Mouse (Mus musculus): Measurements from ENCODE around the gene Neurog1. TPM values are rescaled to one million over a fixed set of nuclear protein-coding genes. Genes with fewer than 3 reads are reported as not detected.
A peak's percentile ranks its signal among the peaks of the same experiment; 100 is the strongest.

Gene Neurog1
- polyA plus RNA-seq, 1 experiment from 2014 or later = 1.5 TPM

DNA sequence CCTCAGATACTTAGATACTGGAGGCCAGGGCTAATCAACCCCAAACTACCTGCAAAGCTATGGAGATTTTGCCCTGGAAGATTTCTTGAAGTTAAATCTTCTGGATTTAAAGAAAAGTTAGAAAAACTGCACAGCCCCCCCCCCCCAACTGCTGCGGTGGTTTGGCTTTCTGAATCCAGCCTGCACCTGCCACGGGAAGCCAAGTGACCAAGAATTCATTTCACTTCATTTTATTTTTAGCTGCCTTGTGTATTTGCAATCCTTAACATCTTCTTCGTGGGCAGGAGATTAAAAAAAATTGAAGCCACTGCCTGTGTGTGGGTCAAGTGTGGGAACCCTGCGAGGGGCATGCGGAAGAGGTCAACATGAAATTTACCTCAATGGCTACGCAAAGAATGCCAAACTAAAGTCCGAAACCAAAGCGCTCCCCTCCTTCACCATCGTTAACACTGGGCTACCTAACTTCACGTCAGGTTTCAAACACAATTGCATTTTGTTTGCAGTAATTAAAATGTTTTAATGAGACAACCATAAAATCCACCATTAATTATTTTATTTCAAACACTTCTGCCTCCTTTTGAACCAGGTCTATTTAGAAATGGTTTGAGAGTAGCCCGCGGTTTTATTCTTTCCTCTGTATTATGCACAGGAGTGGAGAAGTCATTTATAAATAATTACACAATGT is 5.6 kb upstream of the Neurog1 start:
- Histone ChIP-seq H3K4me2 (no peak overlapping the region), H3K27me3 (peaks cover 96% of the 10 kb centered on the region), H3K4me3 (no peak overlapping the region), H3K9ac (no peak overlapping the region), H3K9me3 (no peaks in the 10 kb centered on the region), H3K36me3 (no peaks in the 10 kb centered on the region), H3K27ac (replicated peaks) (no peak overlapping the region), H3K4me1 (replicated peaks) (peaks cover 28% of the 10 kb centered on the region)
- no peak for ATAC-seq (ENCODE audit: low FRiP score, low read depth)
- WGBS = 5% methylated on average over 12 of the region's 12 CpGs

DNA sequence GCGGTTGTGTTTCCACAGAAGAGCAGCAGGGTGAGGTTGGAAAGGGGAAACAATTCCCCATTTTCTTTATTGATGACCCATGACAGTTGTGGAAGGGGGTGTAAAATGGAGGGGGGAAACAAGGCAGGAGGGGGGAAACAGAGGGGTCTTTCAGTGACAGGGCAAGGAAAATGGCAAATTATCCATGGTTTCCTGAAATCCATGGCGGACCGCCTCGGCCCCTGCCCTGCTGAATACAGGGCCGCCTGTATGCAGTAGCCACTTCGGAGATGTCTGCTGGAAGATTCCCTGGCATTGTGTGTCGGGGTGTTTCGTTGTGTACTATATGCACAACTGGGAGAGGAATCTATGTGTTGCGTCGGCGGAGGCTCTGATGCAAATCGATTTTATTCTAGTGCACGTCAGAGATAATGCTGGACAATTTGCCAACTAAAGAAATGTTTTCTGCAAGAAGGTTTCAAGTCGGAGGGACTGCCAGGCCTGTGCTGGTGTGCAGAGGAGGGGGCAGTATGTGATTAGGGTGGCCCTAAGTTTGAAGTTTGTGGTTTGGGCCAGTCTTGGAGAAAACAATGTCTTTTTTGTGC is 4.8 kb upstream of the Neurog1 start:
- Histone ChIP-seq H3K27me3 (peaks cover 96% of the 10 kb centered on the region), H3K4me2 (no peak overlapping the region), H3K9me3 (no peaks in the 10 kb centered on the region), H3K4me1 (replicated peaks) (peaks cover 36% of the 10 kb centered on the region), H3K4me3 (no peak overlapping the region), H3K9ac (no peak overlapping the region), H3K27ac (replicated peaks) (no peak overlapping the region), H3K36me3 (no peaks in the 10 kb centered on the region)
- ATAC-seq (ENCODE audit: low FRiP score, low read depth) = no peak
- 7% methylated on average over 14 of the region's 14 CpGs for WGBS

DNA sequence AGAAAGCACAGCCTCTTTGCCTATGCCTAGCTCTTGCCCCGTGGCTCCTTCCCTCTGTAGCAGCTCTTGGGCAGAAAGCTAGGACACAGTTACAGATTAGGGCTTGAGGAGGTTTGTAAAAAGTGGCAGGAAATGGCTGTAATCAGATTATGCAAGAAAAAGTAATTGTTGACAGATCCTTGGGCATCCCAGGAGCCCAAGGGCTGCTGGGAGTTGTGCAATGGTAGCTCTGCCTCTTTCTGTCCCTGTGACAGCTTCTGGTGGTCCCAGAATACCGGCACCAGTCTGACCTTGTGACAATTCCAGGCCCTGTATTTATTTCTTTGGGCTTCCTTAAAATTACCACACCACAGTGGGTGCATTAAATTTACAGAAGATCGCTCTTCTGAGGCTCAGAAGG is 1.4 kb upstream of the Neurog1 start:
- Histone ChIP-seq H3K27me3 (peaks cover 96% of the 10 kb centered on the region), H3K36me3 (no peaks in the 10 kb centered on the region), H3K9me3 (no peaks in the 10 kb centered on the region), H3K4me3 (no peak overlapping the region), H3K4me2 (no peak overlapping the region), H3K4me1 (replicated peaks) (peaks cover 26% of the 10 kb centered on the region), H3K27ac (replicated peaks) (no peak overlapping the region), H3K9ac (no peak overlapping the region)
- WGBS = 32% methylated on average over 3 of the region's 3 CpGs
- no peak for ATAC-seq (ENCODE audit: low FRiP score, low read depth)

DNA sequence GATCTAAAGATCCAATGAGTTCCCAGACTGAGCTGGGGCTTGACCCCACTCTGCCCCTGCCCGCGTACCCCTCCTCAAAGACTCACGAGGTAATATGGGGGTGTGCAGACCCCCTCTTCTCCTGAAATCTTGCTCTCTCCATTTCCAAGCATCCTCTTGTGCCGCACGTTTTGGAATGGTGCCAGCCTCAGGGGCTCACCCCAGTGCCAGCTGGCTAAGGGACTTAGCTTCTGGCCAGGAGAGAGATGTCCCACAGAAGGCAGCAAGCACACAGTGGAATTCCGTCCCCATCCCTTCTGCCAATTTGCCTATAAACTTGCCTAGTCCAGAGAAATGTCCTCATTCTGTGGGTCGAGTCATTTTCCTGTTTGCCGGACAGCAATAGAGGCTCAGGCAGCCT is 820 bp upstream of the Neurog1 start:
- peak overlapping the region; percentile 33; the same call in 1 of the 2 replicates for H3K4me3 ChIP-seq
- H3K27ac ChIP-seq (replicated peaks) = no peak overlapping the region
- no peak for ATAC-seq (ENCODE audit: low FRiP score, low read depth)
- no peak overlapping the region for H3K9ac ChIP-seq
- H3K9me3 ChIP-seq = no peaks in the 10 kb centered on the region
- peaks cover 96% of the 10 kb centered on the region for H3K27me3 ChIP-seq
- H3K4me1 ChIP-seq (replicated peaks) = peaks cover 21% of the 10 kb centered on the region
- 7% methylated on average over 8 of the region's 8 CpGs for WGBS
- H3K4me2 ChIP-seq = peak overlapping the region; percentile 59
- no peaks in the 10 kb centered on the region for H3K36me3 ChIP-seq

DNA sequence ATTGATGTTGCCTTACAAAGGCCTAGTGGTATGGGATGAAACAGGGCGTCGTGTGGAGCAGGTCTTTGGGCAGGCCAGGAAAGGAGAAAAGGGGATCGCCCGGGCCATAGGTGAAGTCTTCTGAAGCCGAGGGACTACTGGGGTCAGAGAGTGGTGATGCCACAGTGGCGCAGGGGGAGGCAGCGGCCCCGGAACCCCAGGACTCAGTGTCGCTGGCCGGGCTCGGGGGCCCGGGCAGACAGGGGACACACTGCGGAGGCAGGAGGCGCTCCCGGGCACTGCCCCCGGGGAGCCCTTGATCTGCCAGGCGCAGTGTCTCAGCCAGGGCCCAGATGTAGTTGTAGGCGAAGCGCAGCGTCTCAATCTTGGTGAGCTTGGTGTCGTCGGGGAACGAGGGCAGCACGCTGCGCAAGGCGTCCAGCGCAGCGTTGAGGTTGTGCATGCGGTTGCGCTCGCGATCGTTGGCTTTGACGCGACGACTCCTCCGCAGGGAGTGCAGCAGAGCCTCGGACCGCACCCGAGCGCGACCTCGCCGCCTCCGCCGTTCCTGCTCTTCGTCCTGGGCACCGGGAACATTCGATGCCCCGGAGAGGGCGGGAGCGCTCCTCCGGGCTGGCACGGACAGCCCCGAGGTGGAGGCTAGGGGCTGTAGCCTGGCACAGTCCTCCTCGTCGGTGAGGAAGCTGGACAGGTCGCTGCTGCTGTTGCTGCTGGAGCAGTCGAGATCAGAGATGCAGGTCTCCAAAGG is 613 bp downstream of the Neurog1 start:
- Histone ChIP-seq H3K27me3 (peaks cover 96% of the 10 kb centered on the region), H3K36me3 (no peaks in the 10 kb centered on the region), H3K9me3 (no peaks in the 10 kb centered on the region), H3K9ac (no peak overlapping the region), H3K4me1 (replicated peaks) (peaks cover 21% of the 10 kb centered on the region), H3K4me2 (peak overlapping the region; percentile 59), H3K4me3 (peak overlapping the region; percentile 33), H3K27ac (replicated peaks) (no peak overlapping the region)
- under 1% methylated on average over 59 of the region's 59 CpGs for WGBS
- ATAC-seq (ENCODE audit: low FRiP score, low read depth) = no peak

DNA sequence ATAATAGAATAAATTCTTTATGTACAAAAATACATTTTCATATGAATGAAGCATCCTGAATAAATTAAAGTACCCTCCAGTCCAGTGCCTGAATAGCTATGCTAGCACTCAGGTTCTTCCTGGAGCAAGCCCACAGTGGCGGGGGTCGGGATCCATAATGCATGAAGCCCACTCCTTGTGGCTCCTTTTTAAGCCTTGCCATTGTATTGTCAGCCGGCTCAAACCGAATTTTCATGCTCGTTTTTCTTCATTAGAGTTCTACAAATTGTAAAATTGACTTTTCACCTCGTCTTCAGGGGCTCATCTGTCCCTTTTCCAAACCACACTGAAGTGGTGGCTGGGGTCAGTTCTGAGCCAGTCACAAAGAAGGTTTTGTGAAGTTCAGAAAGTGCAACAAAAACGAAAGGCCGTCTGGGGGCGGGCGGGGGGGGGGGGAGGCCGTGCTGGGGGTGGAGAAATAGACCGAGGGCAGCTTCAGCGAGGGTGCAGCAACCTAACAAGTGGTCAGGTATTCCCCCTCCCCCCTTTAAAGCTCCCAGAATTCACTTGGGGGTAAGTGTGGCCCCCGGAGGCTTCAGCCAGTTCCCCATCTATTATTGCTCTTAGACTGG is 1.3 kb downstream of the Neurog1 start:
- ATAC-seq (ENCODE audit: low FRiP score, low read depth) = no peak

DNA sequence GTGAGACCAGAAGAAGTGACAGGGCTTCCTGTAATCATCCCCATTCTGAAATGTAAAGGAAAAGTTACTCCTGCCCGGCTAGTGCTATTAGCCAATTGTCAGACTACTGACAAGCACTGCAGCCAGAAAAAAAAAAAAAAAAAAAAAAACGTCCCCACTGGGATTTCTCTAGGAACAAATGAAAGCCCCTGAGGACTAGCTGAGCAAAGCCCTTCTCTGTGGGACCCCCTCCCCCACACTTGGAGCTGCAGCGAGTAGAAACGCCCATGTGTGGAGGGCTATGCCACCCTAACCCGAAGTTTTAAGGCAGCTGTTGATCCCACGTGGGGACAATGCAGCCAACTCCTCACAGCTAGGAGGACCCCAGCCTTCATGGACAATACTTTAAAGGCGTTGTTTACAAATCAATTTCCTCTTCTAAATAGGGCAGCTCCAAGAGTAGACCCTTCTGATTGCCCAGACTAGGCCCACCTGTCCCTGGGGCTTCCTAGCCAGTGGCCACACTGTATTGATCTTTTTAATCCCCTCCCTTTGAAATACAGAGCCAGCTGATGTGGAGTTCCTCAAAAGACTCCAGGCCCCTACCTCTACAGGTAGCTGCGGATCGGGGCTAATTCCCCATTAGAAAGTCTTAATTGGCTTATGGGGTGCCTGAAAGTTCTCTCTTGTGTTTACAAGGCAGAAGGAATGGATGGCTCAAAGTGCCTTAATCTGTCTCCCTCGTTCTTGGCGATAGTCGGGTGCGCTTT is 2.2 kb downstream of the Neurog1 start:
- Histone ChIP-seq H3K9ac (no peak overlapping the region), H3K27me3 (peaks cover 88% of the 10 kb centered on the region), H3K4me3 (no peak overlapping the region), H3K9me3 (no peaks in the 10 kb centered on the region), H3K4me1 (replicated peaks) (peaks cover 21% of the 10 kb centered on the region), H3K27ac (replicated peaks) (no peak overlapping the region), H3K4me2 (no peak overlapping the region), H3K36me3 (no peaks in the 10 kb centered on the region)
- WGBS = 1% methylated on average over 13 of the region's 13 CpGs
- ATAC-seq (ENCODE audit: low FRiP score, low read depth) = no peak

More for the DNA sequence above, 1.3 kb downstream of the Neurog1 start:
- 2% methylated on average over 12 of the region's 14 CpGs for WGBS
- Histone ChIP-seq H3K4me1 (replicated peaks) (peaks cover 21% of the 10 kb centered on the region), H3K27me3 (peaks cover 96% of the 10 kb centered on the region), H3K9me3 (no peaks in the 10 kb centered on the region), H3K9ac (no peak overlapping the region), H3K36me3 (no peaks in the 10 kb centered on the region), H3K4me3 (no peak overlapping the region), H3K27ac (replicated peaks) (no peak overlapping the region), H3K4me2 (no peak overlapping the region)

DNA sequence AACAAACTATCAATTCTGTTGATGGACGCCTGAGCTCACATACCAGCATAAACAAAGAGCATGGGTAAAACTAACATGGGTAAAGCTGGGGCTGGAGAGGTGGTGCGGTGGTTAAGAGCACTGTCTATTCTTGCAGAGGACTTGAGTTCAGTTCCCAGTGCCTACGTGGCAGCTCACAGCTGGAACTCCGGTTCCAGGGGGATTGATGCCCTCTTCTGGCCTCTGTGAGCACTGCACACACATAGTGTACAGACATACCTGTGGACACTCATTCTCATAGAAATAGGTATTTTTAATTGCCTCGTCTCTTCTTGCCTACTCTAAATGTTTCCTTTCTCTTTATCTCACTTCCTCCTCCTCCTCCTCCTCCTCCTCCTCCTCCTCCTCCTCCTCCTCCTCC is 8.9 kb downstream of the Neurog1 start:
- H3K4me2 ChIP-seq = no peak overlapping the region
- no peaks in the 10 kb centered on the region for H3K36me3 ChIP-seq
- no peak overlapping the region for H3K4me3 ChIP-seq
- H3K4me1 ChIP-seq (replicated peaks) = no peaks in the 10 kb centered on the region
- H3K27ac ChIP-seq (replicated peaks) = no peak overlapping the region
- no peak for ATAC-seq (ENCODE audit: low FRiP score, low read depth)
- 92% methylated on average over 5 of the region's 5 CpGs for WGBS
- peaks cover 60% of the 10 kb centered on the region for H3K27me3 ChIP-seq
- no peak overlapping the region for H3K9ac ChIP-seq
- no peaks in the 10 kb centered on the region for H3K9me3 ChIP-seq

DNA sequence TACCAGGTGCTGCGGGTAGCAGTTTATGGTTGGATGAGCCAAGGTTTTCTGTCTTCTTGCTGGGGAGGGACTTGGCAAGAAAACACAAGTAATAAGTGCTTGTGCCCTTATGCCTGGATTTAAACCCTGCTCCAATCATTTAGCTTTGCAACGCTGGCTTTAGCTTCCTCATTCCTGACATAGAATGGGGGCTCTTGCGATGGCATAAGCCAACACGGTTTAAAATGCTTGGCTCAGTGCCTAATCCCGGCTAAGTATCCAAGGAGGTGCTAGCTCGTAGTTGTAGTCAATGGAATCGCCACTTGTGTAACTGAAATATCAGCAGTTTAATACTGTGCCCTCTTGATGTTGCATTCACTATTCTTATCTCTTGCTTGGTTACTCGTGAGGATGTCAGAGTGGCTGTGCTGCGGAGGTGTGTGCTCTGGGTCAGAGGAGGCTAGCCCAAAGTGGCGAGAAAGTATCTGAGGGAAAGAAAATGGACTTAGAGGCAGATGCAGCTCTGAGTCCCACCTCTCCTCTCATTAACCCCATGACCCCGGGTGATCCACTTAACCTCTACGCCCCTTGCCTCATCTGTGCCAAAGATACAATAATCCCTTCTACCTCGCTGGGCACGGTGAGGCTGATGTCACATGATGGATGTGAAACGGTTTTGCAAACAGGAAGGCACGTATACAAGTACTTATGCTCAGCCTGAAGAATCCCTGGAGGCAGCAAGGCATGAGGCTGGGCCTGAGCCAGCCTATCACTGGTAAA is 11.8 kb downstream of the Neurog1 start:
- H3K36me3 ChIP-seq = no peaks in the 10 kb centered on the region
- H3K4me3 ChIP-seq = no peak overlapping the region
- no peaks in the 10 kb centered on the region for H3K9me3 ChIP-seq
- ATAC-seq (ENCODE audit: low FRiP score, low read depth) = no peak
- no peak overlapping the region for H3K9ac ChIP-seq
- no peak overlapping the region for H3K27ac ChIP-seq (replicated peaks)
- peaks cover 57% of the 10 kb centered on the region for H3K27me3 ChIP-seq
- H3K4me1 ChIP-seq (replicated peaks) = no peaks in the 10 kb centered on the region
- no peak overlapping the region for H3K4me2 ChIP-seq
- 54% methylated on average over 16 of the region's 16 CpGs for WGBS

DNA sequence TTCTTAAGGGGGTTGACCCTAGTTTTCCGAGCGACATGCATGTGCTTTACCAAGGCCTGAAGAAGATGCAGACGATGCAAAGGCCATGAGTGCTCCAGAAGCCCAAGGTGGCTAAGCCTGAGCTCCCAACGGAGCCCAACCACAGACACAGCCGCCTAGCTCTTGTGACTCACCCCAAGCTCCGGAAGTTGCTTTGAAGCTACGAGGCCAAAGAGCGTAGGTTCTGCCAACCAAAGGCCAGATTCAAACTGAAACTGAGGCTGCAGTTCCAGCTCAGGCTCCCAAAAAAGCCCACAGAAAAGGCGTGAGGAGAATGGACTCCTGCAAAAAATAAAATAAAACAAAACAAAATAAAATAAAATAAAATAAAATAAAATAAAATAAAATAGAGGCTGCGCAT is 14.1 kb downstream of the Neurog1 start:
- no peaks in the 10 kb centered on the region for H3K36me3 ChIP-seq
- WGBS = 82% methylated on average over 10 of the region's 10 CpGs
- H3K9me3 ChIP-seq = no peaks in the 10 kb centered on the region
- H3K4me1 ChIP-seq (replicated peaks) = no peaks in the 10 kb centered on the region
- peaks cover 63% of the 10 kb centered on the region for H3K27me3 ChIP-seq
- H3K4me2 ChIP-seq = no peak overlapping the region
- H3K27ac ChIP-seq (replicated peaks) = no peak overlapping the region
- H3K9ac ChIP-seq = no peak overlapping the region
- H3K4me3 ChIP-seq = no peak overlapping the region
- no peak for ATAC-seq (ENCODE audit: low FRiP score, low read depth)

DNA sequence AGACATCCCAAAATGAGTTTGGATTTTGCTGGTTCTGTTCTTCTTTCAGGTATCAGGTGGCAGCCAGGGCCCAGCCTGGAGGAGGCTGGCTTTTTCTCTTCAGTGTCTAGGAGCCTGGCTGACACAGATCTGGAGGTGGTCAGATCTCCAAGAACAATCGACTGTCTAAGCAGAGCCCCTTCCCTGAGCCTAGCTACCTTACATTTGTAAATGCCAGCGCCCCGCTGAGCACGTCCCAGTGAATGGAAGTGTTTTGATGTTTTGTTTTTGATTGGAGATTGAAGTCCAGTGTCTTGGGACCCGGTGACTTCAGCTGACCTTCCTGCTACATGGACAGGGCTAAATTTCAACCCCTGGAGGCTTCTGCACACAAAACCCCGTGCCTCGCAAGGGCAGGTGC is 15.8 kb downstream of the Neurog1 start:
- H3K27me3 ChIP-seq = peaks cover 65% of the 10 kb centered on the region

More for the DNA sequence above, 15.8 kb downstream of the Neurog1 start:
- Histone ChIP-seq H3K27ac (replicated peaks) (no peak overlapping the region), H3K4me1 (replicated peaks) (no peaks in the 10 kb centered on the region), H3K9ac (no peak overlapping the region), H3K9me3 (no peaks in the 10 kb centered on the region), H3K4me2 (no peak overlapping the region), H3K4me3 (no peak overlapping the region), H3K36me3 (no peaks in the 10 kb centered on the region)
- 15% methylated on average over 7 of the region's 7 CpGs for WGBS
- ATAC-seq (ENCODE audit: low FRiP score, low read depth) = no peak
